Mouse (Mus musculus) embryonic fibroblast, embryonic 13.5 days (primary cell): ENCODE measurements around the gene Nap1l5.

ENCODE experiments used
- CTCF ChIP-seq: IDR thresholded peaks from 2 replicates; pipeline ENCODE4 v1.5.1; 2011; ENCODE audit warnings: mild to moderate bottlenecking, control low read depth, low read length, moderate library complexity, borderline replicate concordance; ENCODE audit not compliant: insufficient read depth
- POLR2A ChIP-seq: IDR thresholded peaks from 2 replicates; pipeline ENCODE4 v1.6.1; 2011; ENCODE audit warnings: low read depth, mild to moderate bottlenecking, control low read depth, low read length, moderate library complexity

DNA sequence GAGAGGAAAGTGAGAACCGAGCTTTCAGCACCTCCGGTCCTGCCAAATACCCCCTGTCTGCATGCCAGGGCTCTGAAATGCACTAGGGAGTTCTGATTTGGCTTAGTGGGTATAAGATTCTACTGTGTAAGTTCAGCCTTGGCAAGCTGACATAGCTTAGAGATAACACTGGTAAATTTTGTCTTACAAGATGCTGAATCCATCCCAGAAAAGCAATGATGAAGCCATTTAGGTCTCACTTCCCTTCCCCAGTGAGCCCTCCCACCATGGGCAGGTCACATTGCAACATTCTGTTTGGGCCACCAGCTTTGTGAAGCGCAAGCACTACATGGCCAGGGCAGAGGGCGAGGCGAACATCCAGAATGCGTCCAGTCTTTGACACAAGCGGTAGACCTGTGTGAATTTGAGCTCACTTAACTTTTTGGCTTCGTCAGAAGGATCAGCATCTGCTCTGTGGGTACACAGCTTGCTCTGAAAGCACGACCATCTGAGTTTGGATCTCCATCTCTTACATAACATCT, 23.1 kb upstream of the Nap1l5 start:
- TF ChIP-seq POLR2A (no peak), CTCF (no peak)
